Mouse (Mus musculus): Measurements from ENCODE around the gene Rpp40. TPM values are rescaled to one million over a fixed set of nuclear protein-coding genes. Genes with fewer than 3 reads are reported as not detected.

The Rpp40 gene
- 17.0 and 28.8 TPM in 2 replicates for polyA plus RNA-seq (2012)

GRCm38 (mm10) chr13:35905879-35906481 lies at the start of gene Rpp40:
TSS of gene Rpp40 (minus strand) at chr13:35906359.
- TF ChIP-seq GATA1 (IDR thresholded peaks at IDR 0.05; ENCODE audit: low read length) = no peak

DNA sequence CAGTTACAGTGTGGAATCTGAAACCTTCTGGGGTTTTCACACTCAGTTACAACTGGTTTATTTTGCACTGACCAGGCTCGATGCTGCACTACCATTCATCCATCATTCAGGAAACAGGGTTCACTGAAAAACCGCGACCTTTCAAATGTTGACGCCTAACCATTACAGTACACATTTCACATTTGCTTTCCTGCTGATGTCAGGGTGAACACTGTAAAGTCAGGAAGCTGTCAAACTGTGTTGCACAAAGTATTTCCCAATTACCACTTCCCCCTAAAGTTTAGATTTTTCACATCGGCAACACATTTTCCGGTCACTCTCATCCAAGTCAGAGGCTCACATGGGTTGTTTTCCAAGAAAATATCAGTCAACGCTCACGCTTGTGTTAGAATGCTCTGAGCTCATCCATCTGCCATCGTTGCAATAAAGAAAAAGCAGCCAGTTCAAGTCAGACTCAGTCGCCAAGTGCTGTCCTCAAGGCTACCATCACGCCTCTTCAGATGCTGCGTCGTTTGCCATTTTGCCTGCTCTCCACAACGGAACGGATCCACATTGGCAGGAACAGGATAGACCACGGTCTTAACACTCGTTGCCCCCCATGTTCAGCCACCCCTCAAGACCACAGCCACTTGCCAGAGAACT lies 43.8 kb upstream of the Rpp40 start:
- TF ChIP-seq GATA1 (IDR thresholded peaks at IDR 0.05; ENCODE audit: low read length) = no peak

- TF ChIP-seq GATA1 (IDR thresholded peaks at IDR 0.05; ENCODE audit: low read length) = no peak
Measured at GRCm38 (mm10) chr13:35947354-35948000, 41.3 kb upstream of the Rpp40 start.

- TF ChIP-seq GATA1 (IDR thresholded peaks at IDR 0.05; ENCODE audit: low read length) = no peak
Measured at GRCm38 (mm10) chr13:35946659-35947353, 40.6 kb upstream of the Rpp40 start.

GRCm38 (mm10) chr13:35940934-35941333 lies 34.8 kb upstream of the Rpp40 start:
- TF ChIP-seq GATA1 (IDR thresholded peaks at IDR 0.05; ENCODE audit: low read length) = no peak

DNA sequence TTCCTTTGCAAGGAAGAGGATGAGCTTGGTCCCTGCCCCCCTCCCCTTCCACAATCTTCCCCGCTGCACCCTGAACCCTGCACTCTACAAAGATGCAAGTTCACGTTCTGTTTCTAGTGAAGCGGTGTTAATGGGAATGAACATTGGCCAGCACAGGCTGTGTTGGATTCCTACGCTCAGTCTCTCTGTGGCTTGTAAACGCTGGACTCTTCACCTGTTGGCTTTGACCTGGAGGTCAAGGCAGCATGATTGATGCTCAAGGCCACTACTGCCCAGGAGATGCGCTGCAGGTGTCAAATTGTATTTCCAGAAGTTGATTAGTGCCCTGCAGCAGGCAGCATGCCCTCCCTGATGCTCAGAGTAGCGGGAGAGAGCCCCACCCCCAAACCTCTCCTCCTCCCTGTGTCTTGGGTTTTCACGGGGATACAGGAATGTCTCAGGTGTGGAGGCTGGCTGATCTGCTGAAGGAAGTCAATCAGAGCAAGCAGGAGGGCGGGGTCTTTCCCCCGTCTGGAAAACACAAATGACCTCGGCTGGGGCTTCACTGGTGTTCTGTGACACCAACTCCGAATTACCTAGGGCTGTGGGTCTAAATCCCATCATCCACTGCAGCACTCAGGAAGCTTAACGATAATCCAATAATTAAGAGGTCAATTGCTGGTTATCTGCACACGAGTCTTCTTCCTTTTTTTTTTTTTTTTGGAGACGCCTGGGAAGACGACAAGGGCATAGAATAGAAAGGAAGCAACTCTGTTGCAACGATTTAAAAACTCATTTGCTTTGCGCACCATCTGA lies 33.9 kb upstream of the Rpp40 start:
- TF ChIP-seq GATA1 (IDR thresholded peaks at IDR 0.05; ENCODE audit: low read length) = no peak

- TF ChIP-seq GATA1 (IDR thresholded peaks at IDR 0.05; ENCODE audit: low read length) = no peak
Measured at GRCm38 (mm10) chr13:35937991-35938390, 31.8 kb upstream of the Rpp40 start.

DNA sequence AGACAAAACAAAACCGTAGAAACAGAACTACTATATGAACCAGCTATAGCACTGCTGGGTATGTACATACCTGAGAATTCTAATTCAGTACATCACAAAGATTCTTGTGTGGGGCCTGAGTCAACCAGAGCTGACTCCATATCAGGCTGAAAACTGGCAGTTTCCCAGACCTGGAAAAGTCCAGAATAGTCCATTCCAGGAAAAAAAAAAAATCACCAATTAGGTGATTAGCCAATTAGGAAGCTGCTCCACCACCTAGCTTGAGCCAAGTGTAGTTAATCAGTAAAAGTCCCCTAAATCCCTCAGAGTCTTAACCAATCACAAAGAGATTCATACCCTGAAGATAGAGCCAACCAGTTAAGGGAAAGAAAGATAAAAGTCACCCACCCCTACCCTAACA lies 5.3 kb upstream of the Rpp40 start:
- TF ChIP-seq GATA1 (IDR thresholded peaks at IDR 0.05; ENCODE audit: low read length) = no peak

- TF ChIP-seq GATA1 (IDR thresholded peaks at IDR 0.05; ENCODE audit: low read length) = no peak
Measured at GRCm38 (mm10) chr13:35905378-35905777, 781 bp downstream of the Rpp40 start.

DNA sequence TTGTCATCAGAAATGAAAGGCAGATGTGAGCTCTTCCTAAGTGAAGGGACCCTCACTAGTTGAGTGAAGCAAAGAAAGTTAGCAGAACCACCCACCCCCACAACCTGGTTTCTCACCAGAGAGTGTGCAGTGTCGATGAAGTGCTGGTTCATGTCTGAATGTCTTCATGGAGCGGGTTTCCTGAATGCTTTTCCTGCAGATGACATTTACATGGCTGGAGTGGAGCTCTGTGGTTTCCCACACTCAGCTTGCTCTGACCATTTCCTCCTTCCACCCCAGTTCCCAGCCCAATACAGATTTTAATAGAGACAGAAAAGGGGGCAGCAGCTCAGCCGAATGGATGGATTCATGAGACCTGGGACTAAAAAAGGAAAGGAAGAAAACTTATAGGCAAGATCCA lies 13.3 kb downstream of the Rpp40 start:
- no peak for TF ChIP-seq GATA1 (IDR thresholded peaks at IDR 0.05; ENCODE audit: low read length)

DNA sequence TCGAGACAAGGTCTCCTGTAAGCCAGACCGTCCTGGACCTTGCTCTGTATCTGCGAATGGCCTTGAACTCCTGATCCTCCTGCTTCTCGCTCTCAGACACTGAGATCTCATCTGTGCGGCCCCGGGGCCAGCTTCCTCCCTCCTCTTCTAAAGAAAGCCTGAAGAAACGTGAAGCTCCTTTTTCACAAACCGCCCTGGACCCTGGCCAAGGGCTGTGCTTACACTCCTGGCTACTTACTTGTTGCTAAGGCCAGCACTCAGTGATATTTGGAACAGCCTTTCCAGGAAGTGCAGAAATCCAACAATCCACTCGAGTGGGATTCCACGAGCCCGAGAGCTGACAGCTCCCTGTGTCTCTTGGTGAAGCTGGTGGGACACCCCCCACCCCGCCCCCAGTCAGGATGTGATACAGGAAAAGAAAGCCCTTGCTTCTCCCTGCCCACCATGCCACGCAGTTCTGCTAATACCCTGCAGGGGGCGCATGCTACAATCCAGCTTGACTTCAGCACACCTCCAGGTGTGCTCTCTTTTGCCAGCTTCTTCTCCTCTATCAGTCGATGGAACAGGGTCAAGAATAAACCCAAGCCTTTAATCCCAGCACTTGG lies 19.9 kb downstream of the Rpp40 start:
- no peak for TF ChIP-seq GATA1 (IDR thresholded peaks at IDR 0.05; ENCODE audit: low read length)

DNA sequence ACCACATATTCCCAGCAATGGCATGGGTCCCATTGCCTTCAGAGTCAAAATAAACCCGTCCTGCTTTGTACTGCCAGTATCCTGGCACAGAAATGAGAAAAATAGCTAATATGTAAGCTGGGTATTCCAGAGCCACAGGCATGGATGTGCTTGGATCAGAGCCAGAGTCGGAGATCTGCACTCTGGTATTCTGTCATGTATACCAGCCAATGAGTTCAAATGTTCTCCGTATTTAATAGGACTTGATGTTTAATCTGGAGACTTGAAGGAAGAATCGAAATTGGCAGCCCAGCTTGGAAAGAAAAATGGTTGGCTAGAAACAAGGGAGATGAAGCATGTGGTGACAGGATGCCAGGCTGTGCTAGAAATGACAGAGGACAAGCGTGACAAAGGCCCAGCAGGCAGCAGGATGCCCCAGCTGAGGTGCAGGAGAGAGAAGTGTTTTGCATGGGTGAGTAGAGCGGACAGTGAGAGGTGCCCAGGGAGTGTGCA lies 25.6 kb downstream of the Rpp40 start:
- no peak for TF ChIP-seq GATA1 (IDR thresholded peaks at IDR 0.05; ENCODE audit: low read length)

GRCm38 (mm10) chr13:35879519-35879918 lies 26.6 kb downstream of the Rpp40 start:
- no peak for TF ChIP-seq GATA1 (IDR thresholded peaks at IDR 0.05; ENCODE audit: low read length)

- no peak for TF ChIP-seq GATA1 (IDR thresholded peaks at IDR 0.05; ENCODE audit: low read length)
Measured at GRCm38 (mm10) chr13:35879068-35879467, 27.1 kb downstream of the Rpp40 start.

DNA sequence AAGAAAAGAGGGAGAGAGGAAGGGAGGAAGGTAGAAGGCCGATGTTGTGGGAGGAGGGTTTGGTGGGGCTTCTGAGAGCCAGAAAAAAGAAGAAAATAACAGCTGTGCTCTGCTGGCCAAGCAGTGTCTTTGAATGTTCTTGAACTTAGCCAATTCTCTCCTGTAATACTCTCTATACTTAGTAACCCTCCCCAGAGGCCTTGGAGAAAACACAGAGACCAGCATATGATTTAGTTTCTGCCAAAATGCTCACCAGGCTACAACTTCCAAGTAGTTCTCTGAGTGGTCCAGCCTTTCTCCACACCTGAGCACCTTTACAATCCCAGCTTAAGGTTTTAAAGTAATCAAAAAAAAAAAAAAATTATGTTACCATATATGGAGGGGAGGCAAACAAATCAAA lies 27.9 kb downstream of the Rpp40 start:
- TF ChIP-seq GATA1 (IDR thresholded peaks at IDR 0.05; ENCODE audit: low read length) = no peak
